Mouse (Mus musculus) gonadal fat pad, adult 2 months (tissue): ENCODE measurements around the gene Adgrd1. TPM values are rescaled to one million over a fixed set of nuclear protein-coding genes. Genes with fewer than 3 reads are reported as not detected.

Source experiments
- DNase-seq: peaks from one replicate; pipeline ENCODE4 v3.0.0-alpha.2; 2012; ENCODE audit warnings: low read depth
- polyA plus RNA-seq: library from polyadenylated mRNA; depleted of rRNA; stranded (reverse); fragments of >200 nt; gene quantifications from 2 replicates; pipeline ENCODE4 v1.2.3, GENCODE M21; 2012; rRNA removed

The Adgrd1 gene
- 10.8 and 16.4 TPM in 2 replicates for polyA plus RNA-seq

DNA sequence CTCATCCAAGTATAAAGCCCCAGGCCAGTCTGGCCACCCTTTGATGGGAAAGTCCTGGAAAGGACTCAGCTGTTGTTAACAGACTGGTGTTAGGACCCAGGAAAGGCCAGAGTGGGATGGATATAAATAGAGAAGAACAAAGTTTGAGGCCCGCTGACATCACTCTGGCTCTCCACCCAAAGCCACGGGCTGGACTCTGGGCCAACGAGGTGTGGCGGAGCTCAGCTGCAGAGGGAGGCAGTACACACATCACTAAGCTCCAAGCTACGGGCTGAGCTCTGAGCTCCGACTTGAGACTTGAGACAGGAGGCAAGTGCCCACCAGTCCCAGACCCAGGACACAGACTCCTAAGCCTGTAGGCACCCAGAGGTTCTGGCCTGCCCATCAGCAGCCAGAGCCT, at the start of gene Adgrd1:
TSS of gene Adgrd1 (plus strand) at position 240 of the 400 bp plus-strand sequence.
- DNase-seq, result no peak

DNA sequence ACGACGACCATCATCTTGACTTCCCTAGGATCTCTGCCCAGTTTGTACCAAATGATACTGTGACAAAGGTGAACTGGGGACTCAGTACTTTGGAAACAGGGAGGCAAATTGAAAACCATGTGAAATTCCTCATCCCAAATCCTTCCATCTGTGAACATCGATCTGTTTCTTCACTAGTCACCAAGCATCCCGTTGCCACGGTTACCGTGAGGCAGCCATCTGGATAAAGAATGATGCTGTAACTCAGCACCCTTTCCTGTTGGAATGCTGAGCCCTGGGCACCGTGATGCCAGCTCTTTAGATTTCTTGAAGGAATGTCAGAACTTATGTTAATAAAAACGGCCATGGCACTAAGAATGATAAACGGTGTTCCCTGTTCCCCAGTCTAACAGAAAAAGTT, 47.2 kb upstream of the Adgrd1 start:
- DNase-seq, result no peak

- DNase-seq, result no peak
Measured at GRCm38 (mm10) chr5:129051910-129052309, 44.6 kb upstream of the Adgrd1 start.

- DNase-seq, result no peak
Measured at GRCm38 (mm10) chr5:129052636-129053355, 43.8 kb upstream of the Adgrd1 start.

GRCm38 (mm10) chr5:129054675-129055284, 41.8 kb upstream of the Adgrd1 start:
- DNase-seq, result no peak

DNA sequence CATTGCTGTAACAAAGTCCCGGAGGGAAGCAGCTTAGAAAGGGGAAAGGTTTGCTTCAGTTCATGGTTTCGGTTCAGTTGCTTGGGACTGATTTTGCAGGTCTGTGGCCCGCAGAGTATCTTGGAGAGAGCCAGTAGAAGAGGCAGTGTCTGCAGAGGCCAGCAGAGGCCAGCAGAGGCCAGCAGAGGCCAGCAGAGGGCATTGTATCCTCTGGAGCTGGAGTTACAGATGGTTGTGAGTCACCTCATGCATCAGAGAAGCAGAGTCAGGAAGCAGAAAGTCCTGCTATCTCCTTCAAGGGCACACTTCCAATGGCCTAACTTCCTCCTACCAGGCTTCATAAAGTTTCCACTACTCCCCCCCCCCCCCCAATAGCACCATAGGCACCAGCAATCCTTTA, 37.4 kb upstream of the Adgrd1 start:
- no peak for DNase-seq

- no peak for DNase-seq
Measured at GRCm38 (mm10) chr5:129061579-129061978, 35.0 kb upstream of the Adgrd1 start.

GRCm38 (mm10) chr5:129063037-129063791, 33.3 kb upstream of the Adgrd1 start:
- DNase-seq, result no peak

GRCm38 (mm10) chr5:129063792-129064087, 32.8 kb upstream of the Adgrd1 start:
- no peak for DNase-seq

- no peak for DNase-seq
Measured at GRCm38 (mm10) chr5:129064186-129064585, 32.4 kb upstream of the Adgrd1 start.

GRCm38 (mm10) chr5:129065301-129065700, 31.2 kb upstream of the Adgrd1 start:
- no peak for DNase-seq

DNA sequence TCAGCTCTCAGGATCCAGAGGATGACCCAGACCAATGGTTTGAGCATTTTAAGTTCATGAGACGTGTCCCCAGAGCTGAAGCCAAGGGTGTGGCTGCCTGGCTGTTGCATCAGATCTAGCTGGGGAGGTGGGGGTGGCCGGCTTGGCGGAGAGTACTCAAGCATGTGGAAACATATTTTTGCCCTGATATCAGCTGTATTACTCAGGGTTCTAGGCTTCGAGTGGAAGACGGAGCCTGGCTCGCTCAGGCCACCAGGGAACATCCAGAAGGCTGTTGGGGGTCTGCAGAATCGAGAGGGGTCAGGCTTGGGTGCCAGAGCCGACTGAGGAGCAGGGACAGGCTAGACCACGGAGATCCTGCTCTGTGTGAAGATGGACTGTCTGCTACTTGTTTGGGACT, 30.6 kb upstream of the Adgrd1 start:
- no peak for DNase-seq

- no peak for DNase-seq
Measured at GRCm38 (mm10) chr5:129066541-129067230, 29.9 kb upstream of the Adgrd1 start.

DNA sequence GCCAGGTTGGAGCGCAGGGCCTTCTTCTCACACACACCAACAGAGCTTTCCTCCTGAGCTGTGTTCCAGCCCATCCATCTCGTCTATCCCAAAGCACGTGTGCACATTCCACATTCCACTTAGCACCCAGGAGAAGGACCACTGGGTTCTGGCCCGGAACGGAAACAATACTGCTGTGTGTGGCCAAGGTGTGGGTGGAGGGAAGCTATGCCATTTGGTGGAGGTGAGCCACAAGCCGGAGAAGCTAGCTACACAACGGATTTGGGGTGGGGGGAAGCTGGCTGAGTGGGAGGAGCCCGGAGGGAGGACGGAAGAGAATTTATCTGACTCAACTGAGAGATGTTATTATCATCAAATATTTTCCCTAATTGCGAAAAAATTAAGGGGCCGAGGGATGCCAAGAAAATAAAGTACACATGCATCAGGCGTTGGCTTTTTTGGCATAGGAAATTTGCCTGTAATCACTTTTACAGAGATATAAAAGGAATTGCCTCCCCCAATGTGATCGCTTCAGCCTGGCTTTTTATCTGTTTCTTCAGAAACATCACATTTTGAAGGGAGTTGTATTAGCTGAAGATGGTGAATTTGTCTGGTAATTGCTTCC, 29.2 kb upstream of the Adgrd1 start:
- no peak for DNase-seq

GRCm38 (mm10) chr5:129071761-129072280, 24.7 kb upstream of the Adgrd1 start:
- DNase-seq, result no peak

GRCm38 (mm10) chr5:129073404-129073803, 23.1 kb upstream of the Adgrd1 start:
- DNase-seq, result no peak

DNA sequence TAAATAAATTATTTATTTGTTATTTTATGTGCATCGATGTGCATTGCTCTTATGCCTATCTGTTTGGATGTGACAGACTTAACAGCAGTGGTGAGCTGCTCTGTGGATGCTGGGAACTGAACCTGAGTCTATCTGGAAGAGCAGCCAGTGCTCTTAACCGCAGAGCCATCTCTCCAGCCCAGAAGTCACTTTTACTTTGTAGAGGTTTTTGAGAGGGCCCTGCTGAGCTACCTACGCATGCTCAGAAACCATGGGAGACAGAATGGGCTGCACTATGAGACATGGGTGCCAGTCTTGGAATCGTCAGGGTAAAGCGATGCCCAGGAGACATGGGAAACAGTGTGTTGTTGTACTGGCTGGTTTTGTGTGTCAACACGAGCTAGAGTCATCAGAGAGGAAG, 20.5 kb upstream of the Adgrd1 start:
- no peak for DNase-seq

GRCm38 (mm10) chr5:129077240-129077639, 19.3 kb upstream of the Adgrd1 start:
- DNase-seq, result no peak

GRCm38 (mm10) chr5:129081521-129081920, 15.0 kb upstream of the Adgrd1 start:
- DNase-seq, result no peak

GRCm38 (mm10) chr5:129085153-129085552, 11.4 kb upstream of the Adgrd1 start:
- DNase-seq, result no peak

DNA sequence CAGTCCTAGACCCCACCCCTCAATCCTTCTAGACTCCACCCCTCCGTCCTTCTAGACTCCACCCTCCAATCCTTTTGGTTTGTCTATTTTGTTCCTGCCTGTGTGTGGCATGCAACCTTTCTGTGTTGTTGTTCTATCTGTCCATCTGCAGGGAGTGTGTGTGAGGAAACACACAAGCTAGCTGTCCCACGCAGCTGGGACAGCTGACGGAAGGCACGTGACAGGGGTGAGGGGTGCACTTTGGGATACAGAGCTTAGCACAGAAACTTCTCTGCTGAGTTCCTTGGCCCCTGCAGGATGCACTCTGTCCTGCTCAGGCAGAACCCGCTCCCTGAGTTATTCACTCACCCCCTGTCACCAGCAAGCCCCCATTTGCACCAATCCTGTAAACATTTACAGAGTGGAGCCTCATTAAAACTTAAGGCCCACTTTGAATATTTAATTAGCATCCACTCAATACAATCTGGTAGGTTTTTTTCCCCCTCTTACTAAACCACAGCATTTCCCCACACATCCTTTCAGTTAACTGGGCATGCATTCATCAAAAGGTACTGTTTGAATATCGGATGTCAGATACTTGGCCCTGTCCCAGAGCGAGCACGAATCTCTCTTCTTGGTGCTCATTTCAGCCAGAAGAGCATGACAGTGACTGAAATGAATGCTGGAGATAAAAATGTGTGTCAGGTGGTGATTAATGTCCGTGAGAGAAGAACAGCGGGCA, 4.0 kb upstream of the Adgrd1 start:
- DNase-seq, result no peak
